Mouse (Mus musculus) layer of hippocampus, adult 2 months (tissue): ENCODE results near the gene 1700017B05Rik. TPM values are rescaled to one million over a fixed set of nuclear protein-coding genes. Genes with fewer than 3 reads are reported as not detected.
A peak's percentile ranks its signal among the peaks of the same experiment; 100 is the strongest.

Source experiments
- DNase-seq, 2 experiments: peaks; one replicate each; pipeline ENCODE4 v3.0.0; 2022; ENCODE audit warnings: low spot score in 2 of 2
- H3K27ac ChIP-seq: fragments of 200-600 bp; 2 replicates; pipeline ENCODE4 v1.8.1; 2022
- H3K4me3 ChIP-seq: fragments of 200-600 bp; 2 replicates; pipeline ENCODE4 v1.8.1; 2022; ENCODE audit warnings: mild to moderate bottlenecking
- CTCF ChIP-seq: fragments of 200-600 bp; conservative IDR thresholded peaks from 2 replicates; pipeline ENCODE4 v1.8.1; 2022; ENCODE audit warnings: antibody characterized with exemption, mild to moderate bottlenecking, moderate library complexity
- total RNA-seq, 2 experiments: library from RNA; stranded (reverse); gene quantifications; 2 replicates each; pipeline ENCODE4 v1.2.3; 2021

1700017B05Rik gene
- total RNA-seq, 2 experiments from 2014 or later = 29.4 to 32.4 TPM

DNA sequence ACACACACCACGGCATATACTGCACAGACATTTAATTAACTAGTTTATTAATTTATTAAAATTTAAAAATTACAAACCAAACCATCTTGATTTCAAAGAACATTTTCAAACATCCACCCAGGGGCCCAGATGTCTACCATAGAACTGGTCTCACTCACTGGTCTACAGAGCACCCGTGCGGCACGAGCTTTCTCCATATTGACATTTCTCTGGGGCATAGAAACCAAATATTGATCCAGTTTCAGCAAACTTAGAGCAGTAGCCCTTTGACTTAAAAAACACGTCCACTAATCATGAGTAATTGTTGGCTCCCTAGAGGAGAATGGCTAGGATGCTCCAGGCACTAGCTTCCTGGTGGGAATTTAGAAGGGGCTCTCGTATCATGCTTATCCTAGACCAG is 24.8 kb upstream of the 1700017B05Rik start:
- Histone ChIP-seq H3K4me3 (no peak overlapping the region), H3K27ac (no peak overlapping the region)
- no peak for TF ChIP-seq CTCF
- no peak for DNase-seq

- no peak for TF ChIP-seq CTCF
- DNase-seq = no peak
- Histone ChIP-seq H3K4me3 (no peak overlapping the region), H3K27ac (no peak overlapping the region)
Observed at GRCm38 (mm10) chr9:57283311-57283710, 20.9 kb upstream of the 1700017B05Rik start.

GRCm38 (mm10) chr9:57282686-57283085 is 20.3 kb upstream of the 1700017B05Rik start:
- TF ChIP-seq CTCF = no peak
- no peak for DNase-seq
- H3K27ac ChIP-seq = no peak overlapping the region
- no peak overlapping the region for H3K4me3 ChIP-seq

GRCm38 (mm10) chr9:57281549-57281948 is 19.1 kb upstream of the 1700017B05Rik start:
- no peak for TF ChIP-seq CTCF
- Histone ChIP-seq H3K4me3 (peak overlapping the region; percentile 24; the same call in 1 of the 2 replicates), H3K27ac (no peak overlapping the region)
- DNase-seq = no peak

- H3K27ac ChIP-seq = no peak overlapping the region
- H3K4me3 ChIP-seq = no peak overlapping the region
- no peak for TF ChIP-seq CTCF
- no peak for DNase-seq
Observed at GRCm38 (mm10) chr9:57279441-57279840, 17.0 kb upstream of the 1700017B05Rik start.

DNA sequence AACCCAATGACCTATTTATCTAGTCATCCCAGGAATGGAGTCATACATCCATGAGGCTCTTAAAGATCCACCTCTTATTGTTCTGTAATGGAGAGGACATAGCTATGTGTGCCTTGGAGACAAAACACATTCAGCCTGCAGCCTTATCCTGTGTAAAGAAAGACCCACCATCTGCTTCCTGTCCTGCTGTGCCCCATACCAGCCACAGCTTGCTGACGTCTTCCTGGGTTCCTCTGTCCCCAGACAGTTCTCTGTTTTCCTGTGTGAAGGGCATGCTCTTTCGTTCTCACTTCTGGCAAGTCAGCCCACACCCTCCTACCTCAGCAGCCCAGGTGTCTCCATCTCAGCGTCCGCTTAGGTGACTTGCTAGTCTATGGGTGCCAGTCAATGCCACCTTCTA is 15.9 kb upstream of the 1700017B05Rik start:
- H3K27ac ChIP-seq = peak overlapping the region; percentile 56; the same call in 1 of the 2 replicates
- H3K4me3 ChIP-seq = no peak overlapping the region
- DNase-seq = no peak
- no peak for TF ChIP-seq CTCF

GRCm38 (mm10) chr9:57276311-57276710 is 13.9 kb upstream of the 1700017B05Rik start:
- H3K4me3 ChIP-seq = no peak overlapping the region
- TF ChIP-seq CTCF = no peak
- no peak overlapping the region for H3K27ac ChIP-seq
- peak; percentile 44 to 46 for DNase-seq

DNA sequence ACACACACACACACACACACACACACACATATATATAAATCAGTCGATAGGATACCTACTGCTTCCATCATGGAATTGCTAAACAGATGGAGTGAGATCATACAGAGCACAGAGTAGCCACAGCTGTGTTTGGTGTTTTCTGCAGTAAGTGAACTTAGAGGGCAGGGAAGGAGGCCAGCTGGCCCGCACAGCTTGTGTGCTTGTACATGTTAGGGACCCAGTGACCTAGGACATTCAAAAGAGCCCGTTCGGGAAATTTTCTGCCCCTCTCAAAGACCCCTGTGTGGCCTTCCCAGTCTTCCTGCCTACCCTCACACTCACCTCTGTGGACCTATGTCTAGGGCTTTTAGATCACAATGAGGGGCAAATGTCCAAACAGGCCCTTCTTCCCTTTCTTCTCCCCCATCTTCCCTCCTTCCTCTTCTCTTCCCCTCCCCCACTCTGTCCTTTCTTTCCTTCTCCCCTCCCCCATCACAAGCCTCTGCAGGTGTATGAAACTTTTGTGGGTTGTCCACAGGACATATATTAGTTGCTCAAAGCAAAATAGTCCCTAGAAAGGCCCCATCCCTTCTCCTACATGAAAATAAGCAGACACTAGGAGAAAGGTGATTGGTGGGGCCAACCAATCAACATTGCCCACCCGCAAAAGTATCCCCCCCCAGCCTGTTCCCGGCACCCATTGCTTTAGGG is 11.5 kb upstream of the 1700017B05Rik start:
- no peak overlapping the region for H3K27ac ChIP-seq
- TF ChIP-seq CTCF = no peak
- no peak for DNase-seq
- H3K4me3 ChIP-seq = no peak overlapping the region

DNA sequence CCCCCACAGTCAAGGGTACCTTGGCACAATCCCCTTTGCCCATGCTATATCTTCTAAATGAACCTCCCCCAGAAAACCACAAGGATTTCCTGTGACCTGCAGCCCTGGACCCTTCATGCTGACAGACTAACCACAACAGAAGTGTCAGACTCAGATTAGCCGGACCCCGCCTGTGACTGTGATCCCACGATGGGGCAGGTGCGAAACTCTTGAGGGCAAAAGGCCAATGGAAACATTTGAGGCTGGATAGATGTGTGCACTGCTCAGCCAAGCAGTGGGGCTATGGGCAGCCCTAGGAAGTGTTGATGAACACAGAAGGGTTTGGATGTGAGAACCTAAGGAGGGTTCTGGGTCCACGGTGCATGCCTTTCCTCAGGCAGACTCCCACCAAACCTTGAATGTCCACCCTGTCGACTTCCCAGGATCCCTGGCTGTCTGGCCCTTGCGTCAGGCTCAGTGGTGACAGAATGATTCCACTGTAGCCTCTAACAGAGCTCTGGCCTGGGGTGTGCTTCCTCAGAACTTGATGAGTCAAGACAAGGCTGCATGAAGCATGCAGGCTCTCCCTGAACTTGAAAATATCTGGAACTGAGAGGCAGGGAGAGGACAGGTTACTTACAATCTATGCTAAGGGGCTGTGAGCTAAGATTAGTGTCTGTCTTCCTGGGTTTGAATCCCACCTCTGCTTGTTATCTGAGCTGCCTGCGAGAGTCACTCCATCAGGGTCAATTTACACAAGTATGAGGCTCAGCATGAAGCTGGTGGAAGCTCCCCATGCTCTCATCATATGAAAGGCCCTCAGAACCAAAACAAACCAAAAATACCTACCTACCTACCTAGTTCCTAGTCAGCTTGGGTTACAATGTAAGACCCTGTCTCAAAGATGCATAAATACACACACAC is 10.7 kb upstream of the 1700017B05Rik start:
- no peak for DNase-seq
- TF ChIP-seq CTCF = no peak
- no peak overlapping the region for H3K4me3 ChIP-seq
- no peak overlapping the region for H3K27ac ChIP-seq

- H3K27ac ChIP-seq = peak overlapping the region; percentile 77; the same call in 1 of the 2 replicates
- H3K4me3 ChIP-seq = no peak overlapping the region
- TF ChIP-seq CTCF = 0 out of 2 replicates have a peak, but pooled peaks have one; percentile 5
- no peak for DNase-seq
Observed at GRCm38 (mm10) chr9:57271837-57272562, 9.6 kb upstream of the 1700017B05Rik start.

DNA sequence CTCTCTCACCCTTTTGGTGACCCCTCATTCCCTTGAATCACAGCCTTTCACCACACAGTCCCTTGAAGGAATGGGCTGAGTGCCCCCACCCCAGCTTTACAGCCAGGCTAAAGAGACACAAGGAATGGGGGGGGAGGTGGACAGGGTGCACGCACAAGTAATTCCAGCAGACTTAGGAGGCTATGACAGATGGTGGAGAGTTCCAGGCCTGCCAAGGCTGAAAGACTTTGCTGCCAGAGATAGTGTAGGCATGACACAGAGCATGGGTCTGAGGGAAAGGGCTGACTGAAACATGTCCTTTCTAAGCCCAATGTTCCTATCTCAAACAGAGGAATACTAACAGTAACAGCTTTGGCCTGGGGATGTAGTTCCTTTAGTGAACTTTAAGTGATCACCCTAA is 8.7 kb upstream of the 1700017B05Rik start:
- Histone ChIP-seq H3K27ac (peak overlapping the region; percentile 77), H3K4me3 (no peak overlapping the region)
- DNase-seq = no peak
- TF ChIP-seq CTCF = no peak

- H3K27ac ChIP-seq = peak overlapping the region; percentile 77
- no peak for TF ChIP-seq CTCF
- peak in 1 of 2 experiments; percentile 34 for DNase-seq
- no peak overlapping the region for H3K4me3 ChIP-seq
Observed at GRCm38 (mm10) chr9:57270399-57270798, 8.0 kb upstream of the 1700017B05Rik start.

DNA sequence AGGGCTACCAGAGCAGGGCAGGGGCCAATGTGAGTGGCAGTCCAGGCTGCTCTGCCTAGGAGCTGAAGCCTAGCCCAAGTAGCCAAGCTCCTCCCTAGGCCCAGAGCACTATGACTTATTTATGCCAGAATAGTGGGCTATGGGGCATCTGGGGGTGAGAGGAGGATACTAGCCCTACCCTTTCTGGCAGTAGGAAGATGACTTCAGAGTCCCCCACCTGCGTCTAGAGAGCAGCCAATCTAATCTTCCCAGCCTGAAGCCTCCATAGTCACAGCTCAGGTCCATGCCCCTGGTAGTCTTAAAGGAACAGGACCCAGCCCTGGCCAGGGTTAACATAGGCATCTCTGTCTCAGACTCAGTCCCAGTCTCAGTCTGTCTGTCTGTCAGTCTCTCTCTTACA is 7.0 kb upstream of the 1700017B05Rik start:
- no peak for DNase-seq
- no peak for TF ChIP-seq CTCF
- Histone ChIP-seq H3K27ac (no peak overlapping the region), H3K4me3 (no peak overlapping the region)
